Mouse (Mus musculus) retina, postnatal 7 days (tissue): ENCODE data around the gene Defa33.
"Not testable (repeated sequence)": the region's sequence is repeated elsewhere in the genome, so short reads cannot be mapped to it uniquely, and the experiment has no call there.

ENCODE experiments used
- DNase-seq: peaks from one replicate; pipeline ENCODE4 v3.0.0-alpha.2; 2012; ENCODE audit warnings: low read depth, low spot score

Gene Defa33

DNA sequence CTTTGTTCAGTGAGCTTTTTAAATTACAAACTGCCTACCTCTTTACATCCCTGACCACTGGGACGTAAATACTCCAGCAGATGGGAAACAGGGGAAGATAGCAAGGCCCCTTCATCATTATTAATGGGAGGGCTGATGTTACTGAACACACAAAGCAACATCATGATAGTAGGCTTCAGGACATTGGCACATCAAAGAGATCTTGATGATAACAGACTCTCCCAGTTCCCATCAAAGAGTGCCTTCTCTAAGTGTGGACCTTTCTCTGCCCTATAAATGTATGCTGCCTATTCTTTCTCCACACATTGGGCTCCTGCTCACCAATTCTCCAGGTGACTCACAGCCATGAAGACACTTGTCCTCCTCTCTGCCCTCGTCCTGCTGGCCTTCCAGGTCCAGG, at the start of gene Defa33:
Gene Defa33, plus strand, starts transcription at position 301 of the 400 bp plus-strand sequence.
- DNase-seq = not testable (repeated sequence)

GRCm38 (mm10) chr8:21378215-21378614, 13.4 kb upstream of the Defa33 start, which contains the start of gene Defa2:
TSS of gene Defa2 (plus strand) at chr8:21378515.
- DNase-seq = not testable (repeated sequence)

GRCm38 (mm10) chr8:21427111-21427510, 35.5 kb downstream of the Defa33 start, which contains the start of gene Defa36:
TSS of gene Defa36 (plus strand) at chr8:21427411.
- not testable (repeated sequence) for DNase-seq
